Mouse (Mus musculus) midbrain, embryonic 14.5 days (tissue): ENCODE measurements around the gene Lclat1. TPM values are rescaled to one million over a fixed set of nuclear protein-coding genes. Genes with fewer than 3 reads are reported as not detected.
"Not testable (repeated sequence)": the region's sequence is repeated elsewhere in the genome, so short reads cannot be mapped to it uniquely, and the experiment has no call there.

ENCODE experiments used
- ATAC-seq: fragments of 200-750 bp; cut with Nextera tagmentation; 2 replicates; pipeline ENCODE4 v1.8.0; 2017; ENCODE audit warnings: moderate number of reproducible peaks, moderate library complexity; ENCODE audit not compliant: low FRiP score, low TSS enrichment
- DNase-seq: peaks from one replicate; pipeline ENCODE4 v3.0.0-alpha.2; 2015
- H3K27ac ChIP-seq: fragments of 300-500 bp; sonication (generic); replicated peaks from 2 replicates; pipeline ENCODE4 v1.5.1; 2014; ENCODE audit warnings: mild to moderate bottlenecking, low read depth, low read length, moderate library complexity
- H3K27me3 ChIP-seq: fragments of 300-500 bp; sonication (generic); 2 replicates; pipeline ENCODE4 v1.6.1; 2014; ENCODE audit warnings: low read length, control low read depth, mixed read lengths; ENCODE audit not compliant: control insufficient read depth, insufficient read depth
- H3K36me3 ChIP-seq: fragments of 300-500 bp; sonication (generic); 2 replicates; pipeline ENCODE4 v1.6.1; 2014; ENCODE audit warnings: low read length, control low read depth; ENCODE audit not compliant: control insufficient read depth, insufficient read depth
- H3K4me1 ChIP-seq: fragments of 300-500 bp; sonication (generic); 2 replicates; pipeline ENCODE4 v1.6.1; 2014; ENCODE audit warnings: mild to moderate bottlenecking, antibody characterized with exemption, low read length, control low read depth; ENCODE audit not compliant: control insufficient read depth, insufficient read depth
- H3K4me2 ChIP-seq: fragments of 300-500 bp; sonication (generic); 2 replicates; pipeline ENCODE4 v1.6.1; 2014; ENCODE audit warnings: mild to moderate bottlenecking, low read length, moderate library complexity
- H3K4me3 ChIP-seq: fragments of 300-500 bp; sonication (generic); replicated peaks from 2 replicates; pipeline ENCODE4 v1.5.1; 2014; ENCODE audit warnings: low read depth, low read length
- H3K9ac ChIP-seq: fragments of 300-500 bp; sonication (generic); replicated peaks from 2 replicates; pipeline ENCODE4 v1.6.1; 2014; ENCODE audit warnings: mild to moderate bottlenecking, low read length, moderate library complexity
- H3K9me3 ChIP-seq: fragments of 300-500 bp; sonication (generic); 2 replicates; pipeline ENCODE4 v1.6.1; 2016; ENCODE audit warnings: low read length, control low read depth, mixed read lengths; ENCODE audit not compliant: control insufficient read depth
- WGBS: fragments of 180-500 bp; shearing (Covaris S2); extraction: QIAGEN DNeasy Blood & Tissue Kit; methylation state at CpG from one replicate; pipeline ENCODE4 v1.1.7; 2014; 5-methylcytosine and 5-hydroxymethylcytosine counted together
- polyA plus RNA-seq: library from polyadenylated mRNA; unstranded; fragments of >200 nt; fragmentation: Nextera tagmentation; extraction: Ambion mirVana; gene quantifications from 2 replicates; pipeline ENCODE4 v1.2.1, GENCODE M21; 2014

Gene Lclat1
- polyA plus RNA-seq, 1 experiment from 2014 or later: 16.9 TPM

GRCm38 (mm10) chr17:73273809-73274208, 166.0 kb downstream of the Lclat1 start:
- H3K4me1 ChIP-seq: 0 out of 2 replicates have a peak, but pooled peaks cover 11% of the 10 kb centered on the region
- H3K9ac ChIP-seq: no peak overlapping the region
- no peak overlapping the region for H3K4me3 ChIP-seq
- no peak overlapping the region for H3K27ac ChIP-seq
- no peaks in the 10 kb centered on the region for H3K27me3 ChIP-seq
- DNase-seq (no peak), ATAC-seq (no peak)
- no peak overlapping the region for H3K4me2 ChIP-seq
- no peaks in the 10 kb centered on the region for H3K36me3 ChIP-seq
- WGBS: 86% methylated on average over 7 of the region's 7 CpGs
- H3K9me3 ChIP-seq: no peaks in the 10 kb centered on the region

- DNase-seq (no peak), ATAC-seq (no peak)
- H3K4me2 ChIP-seq: no peak overlapping the region
- H3K36me3 ChIP-seq: no peaks in the 10 kb centered on the region
- WGBS: 86% methylated on average over 10 of the region's 10 CpGs
- H3K9ac ChIP-seq: no peak overlapping the region
- no peak overlapping the region for H3K27ac ChIP-seq
- H3K27me3 ChIP-seq: no peaks in the 10 kb centered on the region
- H3K4me3 ChIP-seq: no peak overlapping the region
- H3K4me1 ChIP-seq: 0 out of 2 replicates have a peak, but pooled peaks cover 11% of the 10 kb centered on the region
- H3K9me3 ChIP-seq: no peaks in the 10 kb centered on the region
Observed at GRCm38 (mm10) chr17:73275066-73275465, 167.3 kb downstream of the Lclat1 start.

GRCm38 (mm10) chr17:73277770-73278169, 170.0 kb downstream of the Lclat1 start:
- no peak overlapping the region for H3K4me2 ChIP-seq
- H3K27me3 ChIP-seq: no peaks in the 10 kb centered on the region
- no peak overlapping the region for H3K4me3 ChIP-seq
- no peaks in the 10 kb centered on the region for H3K36me3 ChIP-seq
- no peak for ATAC-seq
- WGBS: 89% methylated on average over 4 of the region's 4 CpGs
- no peak overlapping the region for H3K27ac ChIP-seq
- no peak for DNase-seq
- no peaks in the 10 kb centered on the region for H3K4me1 ChIP-seq
- no peaks in the 10 kb centered on the region for H3K9me3 ChIP-seq
- H3K9ac ChIP-seq: no peak overlapping the region

- 41% methylated on average over 6 of the region's 6 CpGs for WGBS
- not testable (repeated sequence) for H3K27ac ChIP-seq, H3K4me1 ChIP-seq, H3K36me3 ChIP-seq, H3K4me2 ChIP-seq, DNase-seq, H3K27me3 ChIP-seq, H3K9ac ChIP-seq, H3K9me3 ChIP-seq, H3K4me3 ChIP-seq, ATAC-seq
Observed at GRCm38 (mm10) chr17:73282702-73283101, 174.9 kb downstream of the Lclat1 start.

GRCm38 (mm10) chr17:73284301-73284700, 176.5 kb downstream of the Lclat1 start:
- no peak overlapping the region for H3K27ac ChIP-seq
- H3K4me1 ChIP-seq: no peaks in the 10 kb centered on the region
- no peaks in the 10 kb centered on the region for H3K27me3 ChIP-seq
- H3K36me3 ChIP-seq: no peaks in the 10 kb centered on the region
- 68% methylated on average over 2 of the region's 2 CpGs for WGBS
- no peak overlapping the region for H3K9ac ChIP-seq
- no peak overlapping the region for H3K4me3 ChIP-seq
- DNase-seq: no peak
- H3K9me3 ChIP-seq: no peaks in the 10 kb centered on the region
- H3K4me2 ChIP-seq: no peak overlapping the region
- no peak for ATAC-seq

Other genes starting within 250 kb of the Lclat1 start
- gene Lbh, start 189.7 kb upstream of the Lclat1 start, polyA plus RNA-seq: 8.9 and 12.3 TPM in 2 replicates